Mouse (Mus musculus): Measurements from ENCODE around the gene Tfb1m.

GRCm38 (mm10) chr17:3529523-3529922, 28.1 kb downstream of the Tfb1m start:
- TF ChIP-seq CTCF (conservative IDR thresholded peaks at IDR 0.05 in 1 of 2, IDR thresholded peaks at IDR 0.05 in 1 of 2; ENCODE audit: low read depth in 2 of 2, low read length in 2 of 2) (no peak), E2F4 (IDR thresholded peaks at IDR 0.05; ENCODE audit: insufficient replicate concordance, low read depth, low read length) (no peak), POLR2A (IDR thresholded peaks at IDR 0.05; ENCODE audit: low read depth, low read length) (no peak), EP300 (IDR thresholded peaks at IDR 0.05; ENCODE audit: low read length) (no peak)
